Mouse (Mus musculus) ovary, postnatal 36 days (tissue): ENCODE data around the gene Trim75.
"Not testable (repeated sequence)": the region's sequence is repeated elsewhere in the genome, so short reads cannot be mapped to it uniquely, and the experiment has no call there.

Source experiments
- DNase-seq: peaks from one replicate; pipeline ENCODE4 v3.0.0; 2022; ENCODE audit warnings: low spot score, mixed read lengths

The Trim75 gene

DNA sequence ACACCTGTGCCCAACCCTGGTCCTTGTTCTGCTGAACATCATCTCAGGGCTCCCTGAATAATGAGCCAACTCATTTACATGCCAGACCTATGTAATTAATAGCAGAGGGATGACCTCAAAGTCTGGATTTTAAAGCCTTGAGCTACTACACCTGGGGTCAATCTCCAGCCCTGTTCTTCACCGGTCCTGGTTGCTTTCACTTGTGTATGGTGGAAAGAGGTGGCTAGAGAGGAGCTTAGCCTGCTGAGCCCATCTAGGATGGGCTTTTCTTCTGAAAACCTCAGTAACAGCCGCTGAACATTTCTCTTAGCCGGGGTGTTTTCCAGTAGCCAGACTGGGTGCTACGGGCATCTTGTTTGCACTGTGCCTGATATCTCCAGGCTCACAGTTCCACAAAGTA, at the start of gene Trim75:
Gene Trim75, minus strand, starts transcription at position 101 of the 400 bp plus-strand sequence.
- no peak for DNase-seq

DNA sequence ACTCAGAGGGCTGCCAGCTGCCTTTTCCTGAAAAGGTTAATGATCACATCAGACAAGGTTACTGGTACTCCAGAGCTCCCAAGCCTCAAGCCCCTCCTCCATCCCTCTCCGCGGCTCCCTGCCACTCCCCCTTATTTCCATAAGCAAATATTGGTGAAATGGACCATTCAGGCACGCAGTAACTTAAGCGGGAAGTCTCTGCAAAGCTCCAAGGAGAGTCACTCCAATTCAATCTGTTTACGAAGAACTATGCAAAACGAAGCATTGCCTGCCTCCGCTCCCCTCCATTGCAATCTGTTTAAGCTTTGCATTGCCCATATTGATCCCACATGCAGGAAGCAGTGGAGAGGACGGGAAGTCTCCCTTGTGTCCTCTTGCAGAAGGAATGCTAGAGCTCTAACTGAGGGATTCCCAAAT, 49.5 kb upstream of the Trim75 start, which contains the start of gene Apela:
Gene Apela, minus strand, starts transcription at position 220 of the 417 bp plus-strand sequence.
- DNase-seq, result peak; percentile 16

DNA sequence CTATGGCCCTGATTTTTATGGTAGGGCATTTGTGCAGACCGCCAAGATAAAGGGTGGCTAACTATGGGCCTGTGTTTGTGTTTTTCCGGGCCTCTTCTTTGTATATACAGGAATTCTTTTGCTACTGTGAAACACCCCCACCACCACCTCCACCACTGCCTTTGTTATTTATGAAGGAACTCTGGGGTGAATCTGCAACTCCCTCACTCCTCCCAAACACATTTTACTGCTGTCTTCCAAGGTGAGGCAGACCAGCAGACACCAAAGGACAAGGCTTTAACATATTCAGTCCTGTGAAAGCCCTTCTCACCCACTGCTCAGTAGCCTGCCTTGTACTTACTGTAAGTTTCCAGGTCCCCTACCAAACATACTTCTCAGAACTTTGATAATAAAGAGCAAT, 46.5 kb upstream of the Trim75 start:
- DNase-seq, result no peak

DNA sequence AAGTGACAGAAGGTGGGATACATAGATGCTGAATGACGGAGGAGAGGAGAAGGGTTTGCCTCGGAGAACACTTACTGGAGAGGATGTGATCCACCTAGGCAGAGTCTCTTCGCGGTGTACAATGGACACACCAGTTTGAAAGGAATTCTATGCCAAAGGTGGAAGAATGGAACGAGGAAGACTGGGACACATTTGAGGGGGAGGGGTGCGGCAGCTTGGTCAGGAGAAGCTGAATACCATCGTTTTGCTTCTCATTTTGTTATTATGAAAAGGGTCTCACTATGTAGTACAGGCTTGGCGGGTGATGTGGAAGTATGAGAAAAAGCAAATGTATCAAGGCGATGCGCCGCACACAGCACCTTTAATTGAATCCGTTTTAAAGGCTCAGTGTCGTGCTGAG, 45.4 kb upstream of the Trim75 start:
- DNase-seq, result no peak

DNA sequence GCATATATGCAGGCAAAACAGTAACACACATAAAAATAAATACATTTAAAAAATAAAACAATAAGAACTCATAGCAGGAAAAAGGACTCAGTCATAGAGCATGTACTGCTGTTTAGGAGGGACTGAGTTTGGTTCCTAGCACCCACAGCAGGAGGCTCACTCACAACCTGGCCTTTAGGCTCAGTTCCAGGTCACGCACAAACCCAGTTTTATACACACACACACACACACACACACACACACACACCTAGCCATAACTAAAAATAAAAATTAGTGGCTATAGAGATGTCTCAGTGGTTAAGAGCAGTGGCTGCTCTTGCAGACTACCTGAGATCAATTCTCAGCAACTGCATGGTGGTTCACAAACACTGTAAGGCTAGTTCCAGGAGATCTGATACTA, 44.5 kb upstream of the Trim75 start:
- no peak for DNase-seq

DNA sequence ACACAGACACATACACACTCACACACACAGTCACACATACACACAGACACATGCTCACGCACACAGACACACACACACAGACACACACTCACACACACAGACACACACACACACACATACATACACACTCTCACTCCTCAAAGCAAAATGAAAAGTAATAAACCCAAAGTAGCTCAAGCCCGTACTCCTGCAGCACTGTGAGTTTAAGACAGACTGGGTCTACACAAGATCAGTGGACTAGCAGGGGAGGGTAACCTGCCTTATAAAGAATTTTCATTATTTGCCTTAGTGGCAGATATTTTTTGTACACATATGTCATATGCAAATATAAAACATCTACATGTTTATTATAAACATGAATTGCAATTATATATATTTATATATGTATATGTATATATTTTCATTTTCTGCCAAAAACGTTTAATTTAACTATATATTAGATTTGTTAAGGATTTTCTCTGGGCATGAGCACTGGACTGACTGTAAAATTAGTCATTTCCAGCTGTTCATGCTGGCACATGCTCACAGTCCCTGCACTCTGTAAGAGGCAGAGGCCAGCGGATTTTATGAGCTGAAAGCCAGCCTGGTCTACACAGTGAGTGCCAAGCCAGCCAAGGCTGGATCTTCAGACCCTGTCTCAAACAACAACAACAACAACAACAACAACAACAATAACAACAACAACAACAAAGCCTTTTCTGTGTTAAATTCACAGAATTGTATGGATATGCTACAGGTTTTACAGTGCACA, 43.3 kb upstream of the Trim75 start:
- DNase-seq, result no peak

DNA sequence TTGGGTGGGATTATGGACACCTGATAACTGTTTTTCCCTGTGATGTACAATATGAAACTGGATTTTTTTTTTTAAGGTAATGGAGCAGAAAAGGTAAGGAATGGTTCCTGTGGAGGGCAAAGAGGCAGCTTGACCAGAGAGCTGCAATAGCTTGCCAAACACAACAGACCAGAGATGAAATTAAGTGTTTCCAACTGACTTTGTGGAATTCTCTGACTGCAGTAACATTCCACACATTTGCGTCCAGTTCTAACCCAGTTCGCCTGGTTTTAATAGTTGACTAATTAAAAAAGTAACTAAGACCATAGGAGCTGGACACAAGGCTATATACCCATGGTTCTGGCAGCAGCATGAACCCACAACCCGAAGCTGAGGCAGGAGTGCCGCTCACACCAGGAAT, 42.1 kb upstream of the Trim75 start:
- DNase-seq, result no peak

DNA sequence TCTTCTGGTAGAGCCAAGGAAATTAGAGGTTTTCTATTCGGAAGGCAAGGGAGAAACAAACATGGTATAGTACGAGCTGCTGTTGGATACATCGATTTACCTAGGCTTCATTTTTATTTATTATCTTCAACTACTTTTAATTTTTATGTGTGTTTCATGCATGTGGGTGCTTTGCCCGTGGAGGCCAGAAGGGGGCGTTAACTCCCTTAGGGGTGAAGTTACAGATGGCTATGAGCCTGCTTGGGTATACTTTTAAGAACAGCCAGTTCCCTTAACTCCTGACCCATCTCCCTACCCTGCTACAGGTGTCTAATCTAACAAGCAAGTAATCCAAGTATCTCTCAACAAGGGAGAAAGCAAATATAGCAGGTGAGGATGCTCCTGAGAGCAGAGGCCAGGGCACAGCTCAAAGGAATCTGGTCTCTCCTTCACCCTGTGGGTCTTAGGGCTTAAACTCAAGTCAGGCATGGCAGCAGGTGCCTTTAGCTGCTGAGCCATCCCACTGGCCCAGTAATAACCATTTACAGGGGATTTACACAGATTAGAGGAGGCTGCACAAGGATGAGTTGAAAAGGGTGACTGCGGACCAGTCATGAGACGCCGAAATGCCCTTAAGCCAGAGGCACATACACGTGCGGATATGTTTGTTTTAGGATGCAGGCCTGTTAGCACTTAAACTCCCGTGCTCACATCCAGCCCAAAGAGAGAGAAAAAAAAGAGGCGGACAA, 41.5 kb upstream of the Trim75 start:
- no peak for DNase-seq

DNA sequence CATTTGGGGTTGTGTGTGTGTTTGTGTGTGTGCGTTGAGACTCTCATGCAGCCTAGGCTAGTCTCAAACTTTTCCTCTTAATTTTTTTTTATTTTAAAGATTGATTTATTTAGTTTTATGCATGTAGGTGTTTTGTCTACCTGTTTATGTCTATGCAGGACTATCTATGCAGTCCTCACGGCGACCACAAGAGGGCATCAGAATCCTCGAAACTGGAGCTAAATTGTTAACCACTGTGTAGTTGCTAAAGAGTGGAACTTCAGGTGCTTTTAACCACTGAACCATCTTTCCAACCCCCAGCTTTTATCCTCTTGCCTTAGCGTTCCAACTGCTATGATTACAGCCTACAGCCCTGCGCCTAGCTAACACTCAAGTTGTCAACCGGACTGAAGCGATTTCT, 34.9 kb upstream of the Trim75 start:
- peak; percentile 62 for DNase-seq

DNA sequence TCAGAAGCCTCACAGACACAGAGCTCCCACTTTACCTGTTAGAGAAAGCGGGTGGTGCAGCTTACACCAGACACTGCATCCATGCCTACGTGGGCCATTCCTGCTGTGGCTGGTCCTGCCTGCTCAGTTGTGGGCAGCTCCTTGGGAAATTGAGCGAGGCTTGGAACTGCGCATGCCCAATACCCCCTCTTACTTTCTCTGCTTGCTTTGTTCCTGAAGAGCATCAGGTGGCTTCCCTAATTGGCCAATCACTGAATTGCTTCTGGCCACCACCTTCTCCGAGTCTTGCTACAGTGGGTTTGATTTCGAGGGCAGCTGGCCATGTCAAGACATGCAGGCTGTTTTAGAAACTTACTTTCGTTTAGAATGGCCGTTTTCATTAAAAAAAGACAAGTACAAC, 30.8 kb upstream of the Trim75 start, which contains the start of the genes Trim61 and Trim60:
Gene Trim61, minus strand, starts transcription at position 101 of the 400 bp plus-strand sequence.
Gene Trim60, minus strand, starts transcription at position 162 of the 400 bp plus-strand sequence.
- no peak for DNase-seq

DNA sequence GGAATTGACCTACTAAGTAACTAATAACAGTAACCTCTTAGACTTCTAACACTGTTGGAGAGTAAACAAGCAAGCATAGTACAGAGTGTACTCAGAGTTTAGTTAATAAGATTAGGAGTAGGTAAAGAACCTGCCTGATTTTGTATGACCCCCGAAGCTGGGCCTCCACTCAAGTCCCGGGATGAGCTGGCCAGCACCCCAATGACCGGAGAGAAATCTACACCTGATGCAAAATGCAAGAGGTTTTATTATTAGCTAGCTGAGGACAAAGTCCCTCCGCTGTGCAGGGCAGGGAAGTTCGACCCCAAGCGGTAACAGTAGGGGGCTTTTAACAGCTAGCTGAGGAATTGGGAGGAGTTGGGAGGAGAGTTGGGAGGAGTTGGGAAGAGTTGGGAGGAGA, 20.0 kb upstream of the Trim75 start:
- DNase-seq, result not testable (repeated sequence)

DNA sequence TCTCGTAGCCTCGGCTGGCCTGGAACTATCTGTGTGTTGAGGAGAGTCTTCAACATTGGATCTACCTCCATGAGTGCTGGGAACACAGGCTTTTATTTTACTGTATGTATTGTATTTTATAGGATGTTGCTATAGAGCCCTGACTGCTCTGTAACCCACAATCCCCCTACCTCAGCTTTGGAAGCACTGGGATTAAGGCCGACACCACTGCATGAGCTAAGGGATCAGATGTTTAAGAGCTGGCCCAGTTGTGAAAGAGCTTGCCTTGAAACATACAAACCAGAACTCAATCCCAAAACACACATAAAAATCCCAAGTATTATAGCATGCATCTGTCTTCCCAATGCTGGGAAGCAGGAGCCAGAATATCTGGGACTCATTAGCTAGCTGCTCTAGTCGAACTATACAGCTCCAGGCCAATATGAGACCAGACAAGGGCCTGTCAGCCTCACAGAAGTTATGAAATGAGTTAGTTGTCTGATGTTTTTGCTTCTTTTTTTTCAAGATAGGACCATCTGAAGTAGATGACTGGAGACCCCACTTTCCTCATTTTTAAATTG, 11.3 kb upstream of the Trim75 start:
- DNase-seq, result no peak

DNA sequence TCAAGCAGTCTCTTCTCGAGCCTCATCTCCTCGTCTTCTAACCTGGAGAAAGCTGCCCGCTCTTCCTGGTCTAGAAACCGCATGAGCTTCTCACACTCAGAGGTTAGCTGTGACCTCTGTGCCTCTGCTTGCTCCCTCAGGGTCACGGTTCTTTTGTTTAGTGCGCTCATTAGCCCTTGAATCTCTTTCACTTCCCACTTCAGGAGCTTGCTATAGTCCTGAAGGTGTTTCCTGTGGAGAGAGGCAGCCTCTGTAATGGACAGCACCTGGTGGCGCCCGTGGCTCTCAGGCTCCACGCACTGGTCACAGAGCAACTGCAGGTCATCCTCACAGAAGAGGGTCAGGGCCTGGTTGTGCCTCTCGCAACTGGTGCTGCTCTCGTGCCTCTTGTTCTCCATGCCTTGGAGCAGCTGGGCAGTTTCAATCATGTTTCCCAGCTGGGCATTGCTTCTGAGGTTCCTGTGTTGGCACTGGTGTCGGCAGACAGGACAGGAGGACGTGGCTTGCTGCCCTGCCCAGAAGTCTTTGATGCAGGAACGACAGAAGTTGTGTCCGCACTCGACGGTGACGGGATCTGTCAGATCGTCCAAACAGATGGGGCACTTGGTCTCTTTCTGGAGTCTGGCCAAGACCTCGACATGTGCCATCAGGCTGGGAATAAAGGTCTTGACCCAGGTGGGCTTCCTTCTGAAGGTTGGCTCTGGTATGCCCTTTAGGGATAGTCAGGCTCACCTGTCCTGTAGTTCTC, 4.3 kb downstream of the Trim75 start:
- DNase-seq, result no peak

DNA sequence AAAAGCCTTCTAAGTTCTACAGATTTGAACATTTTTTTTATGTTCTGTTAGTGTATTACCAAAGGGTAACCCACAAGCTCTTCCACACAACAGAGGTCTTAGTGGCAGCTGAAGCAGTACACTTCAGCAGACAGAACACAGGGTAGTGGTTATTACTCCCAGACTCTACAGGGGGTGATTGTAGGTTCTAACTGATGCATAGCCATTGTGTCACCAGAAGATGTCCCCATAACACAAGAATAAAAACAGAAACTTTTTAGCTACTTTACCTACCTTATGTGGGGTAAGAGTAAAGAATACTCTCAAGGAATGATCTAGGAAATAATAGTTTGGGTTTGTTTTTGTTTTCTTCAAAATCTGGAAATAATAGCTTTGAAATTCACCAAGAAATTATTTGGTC, 24.8 kb downstream of the Trim75 start:
- no peak for DNase-seq

DNA sequence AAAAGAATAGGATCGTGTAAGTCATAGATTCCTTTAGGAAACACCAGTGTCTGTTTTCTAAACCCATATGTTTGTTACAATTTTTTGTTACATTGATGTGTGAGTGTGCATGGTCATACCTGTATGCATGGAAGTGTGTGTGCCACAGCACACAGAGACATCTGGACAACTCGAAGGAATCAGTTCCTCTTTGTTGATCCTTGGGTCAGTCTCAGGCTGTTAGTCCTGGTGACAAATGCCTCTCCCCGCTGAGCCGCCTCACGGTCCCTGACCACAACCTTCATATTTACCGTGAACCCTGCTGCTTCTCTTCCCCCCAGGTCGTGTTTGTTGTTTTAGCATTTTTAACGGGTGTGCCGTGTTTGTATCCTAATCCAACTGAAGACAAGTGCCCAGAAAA, 28.6 kb downstream of the Trim75 start:
- no peak for DNase-seq

DNA sequence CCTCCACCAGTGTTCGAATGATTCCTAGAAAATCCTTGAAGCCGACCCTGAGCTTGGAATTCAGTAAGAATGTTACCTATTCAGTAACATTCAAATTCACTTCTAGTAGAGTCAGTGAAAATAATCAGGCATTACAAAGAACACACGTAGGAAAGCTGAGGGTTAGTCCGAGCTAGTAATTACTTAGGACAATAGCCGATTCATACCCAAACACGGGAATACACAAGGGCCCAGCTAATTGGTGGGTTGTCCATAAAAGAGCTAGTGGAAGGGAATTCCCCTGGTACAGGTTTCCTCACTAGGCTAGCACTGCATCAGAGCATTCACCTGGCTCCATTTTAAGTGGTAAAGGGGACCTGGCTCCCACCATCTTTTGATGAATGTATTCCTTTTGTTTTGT, 35.5 kb downstream of the Trim75 start:
- no peak for DNase-seq

DNA sequence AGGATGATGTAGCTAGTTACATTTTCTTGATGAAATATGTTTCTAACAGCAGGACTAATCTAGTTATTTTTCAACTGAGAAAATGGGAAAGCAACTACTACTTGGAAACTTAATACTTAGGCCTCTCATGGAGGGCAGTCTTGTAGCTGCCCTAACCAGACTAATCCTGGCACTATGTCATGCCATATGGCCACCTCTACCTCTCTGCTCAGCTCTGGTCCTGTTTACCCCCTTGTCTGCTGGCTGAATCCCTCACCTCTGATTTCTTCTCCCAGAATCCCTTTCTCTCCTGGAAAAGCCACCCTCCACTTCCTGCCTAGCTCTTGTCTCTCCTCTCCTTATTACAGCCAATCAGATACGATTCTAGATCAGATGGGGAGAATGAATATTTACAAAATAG, 39.3 kb downstream of the Trim75 start:
- DNase-seq, result no peak

DNA sequence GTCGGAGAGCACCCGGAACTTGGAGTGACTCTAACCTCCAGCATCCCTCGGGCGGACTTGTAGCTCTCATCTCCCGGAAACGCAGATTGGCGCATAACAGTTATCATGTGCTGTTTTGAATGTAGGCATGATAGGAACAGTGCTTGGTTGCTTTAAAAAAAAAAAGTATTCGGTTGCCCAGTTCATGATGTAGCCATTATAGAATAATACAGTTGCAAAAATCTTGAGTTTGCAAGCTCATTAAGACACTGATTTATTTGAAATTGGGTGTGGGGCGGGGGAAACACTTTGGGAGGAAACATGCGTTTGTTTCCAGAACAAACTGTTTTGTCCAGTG, 40.0 kb downstream of the Trim75 start:
- no peak for DNase-seq

DNA sequence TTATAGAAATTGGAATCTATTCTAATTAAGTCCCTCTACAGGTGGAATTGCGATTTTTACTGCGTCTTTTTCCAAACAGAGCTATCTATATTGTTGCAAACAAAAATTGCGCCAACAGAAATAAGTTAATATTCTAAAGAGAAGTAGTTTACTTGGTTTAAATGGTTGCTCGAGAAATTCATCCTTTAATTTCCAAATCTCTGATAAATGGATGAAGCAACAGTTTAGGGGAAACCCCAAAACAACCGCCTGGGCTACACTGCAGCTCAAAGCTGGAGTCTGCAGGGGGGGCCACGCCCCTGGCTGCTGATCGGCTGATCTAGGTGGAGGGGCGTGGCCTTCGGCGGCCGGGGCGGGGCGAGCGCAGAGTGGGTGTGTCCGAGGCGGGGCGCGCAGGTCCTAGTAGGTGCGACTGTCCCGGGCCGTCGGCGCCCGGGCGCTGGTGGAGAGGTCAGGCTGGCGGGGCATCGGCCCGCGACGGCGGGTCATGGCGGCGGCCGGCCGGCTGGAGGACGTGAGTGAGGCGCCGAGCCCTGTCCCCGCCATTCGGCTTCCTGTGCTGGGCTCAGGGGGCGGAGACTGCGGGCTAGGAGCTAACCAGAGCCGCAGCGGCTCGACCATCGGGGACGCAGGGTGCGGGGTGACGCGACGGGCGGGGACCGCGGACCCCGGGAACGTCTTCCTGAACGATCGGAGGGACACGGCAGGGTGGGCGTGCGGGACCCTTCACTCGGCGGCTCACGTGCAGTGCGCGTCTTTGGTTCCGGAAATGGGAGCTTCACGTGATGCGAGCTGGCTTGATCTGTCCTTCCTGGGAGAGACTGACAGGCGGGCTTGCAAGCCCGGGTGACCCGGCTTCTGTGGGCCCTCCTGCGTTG, 40.6 kb downstream of the Trim75 start, which contains the start of gene Tmem192:
Gene Tmem192, plus strand, starts transcription at position 366 of the 878 bp plus-strand sequence.
- DNase-seq, result peak; percentile 97

DNA sequence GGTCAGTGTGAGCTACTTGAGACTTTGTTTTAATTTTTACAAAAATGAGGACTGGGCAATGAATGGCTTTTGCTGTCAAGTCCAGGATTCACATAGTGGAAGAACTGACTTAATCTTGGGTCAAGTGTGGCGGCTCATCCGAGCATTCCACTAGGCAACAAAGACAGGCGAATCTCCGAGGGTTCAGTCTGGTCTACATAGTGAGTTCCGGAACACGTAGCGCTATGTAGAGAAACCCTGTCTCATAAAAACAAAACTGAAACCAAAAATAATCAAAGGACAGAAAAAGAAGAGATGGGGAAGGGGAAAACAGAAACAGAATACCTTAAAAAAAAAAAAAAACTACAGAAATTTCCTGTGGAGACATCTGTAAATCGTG, 41.2 kb downstream of the Trim75 start:
- DNase-seq, result no peak

DNA sequence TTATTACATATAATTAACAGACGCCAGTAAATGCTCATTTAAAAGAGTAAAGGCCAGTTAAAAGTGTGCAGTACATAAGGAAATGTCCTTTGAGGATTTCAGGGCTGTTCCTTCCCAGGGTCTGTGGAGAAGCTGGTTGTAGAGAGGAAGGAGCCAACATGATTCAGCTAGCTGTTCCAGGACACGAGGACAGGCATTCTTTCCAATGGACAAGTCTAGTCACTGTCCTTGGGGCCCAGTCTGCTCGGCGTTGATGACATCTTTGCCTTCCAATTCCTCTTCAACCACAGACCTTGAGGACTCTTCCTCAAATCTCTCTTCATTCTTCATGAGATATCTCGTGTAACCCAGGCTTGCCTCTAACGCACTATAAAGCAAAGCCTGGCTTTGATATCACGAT, 42.0 kb downstream of the Trim75 start:
- no peak for DNase-seq
